Mouse (Mus musculus): ENCODE measurements around the gene Cdc42se2. TPM values are rescaled to one million over a fixed set of nuclear protein-coding genes. Genes with fewer than 3 reads are reported as not detected.

Cdc42se2 gene
- total and polyA plus RNA-seq, 3 experiments: 97.4 to 227 (median 99.1) TPM

DNA sequence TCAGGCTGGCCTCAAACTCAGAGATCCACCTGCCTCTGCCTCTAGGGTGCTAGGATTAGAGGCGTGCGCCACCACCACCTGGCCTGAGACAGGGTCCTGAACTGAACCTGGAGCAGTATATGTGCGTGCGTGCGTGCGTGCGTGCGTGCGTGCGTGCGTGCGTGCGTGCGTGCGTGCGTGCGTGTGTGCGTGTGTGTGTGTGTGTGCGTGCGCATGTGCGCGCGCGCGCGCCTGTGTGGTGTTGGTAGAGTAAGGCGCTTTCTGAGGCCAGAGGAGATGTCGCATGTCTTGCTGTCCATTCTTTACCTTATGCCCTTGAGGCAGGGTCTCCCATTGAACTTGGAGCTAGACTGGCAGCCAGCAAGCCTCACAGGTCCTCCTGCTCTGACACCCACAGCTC is 19.4 kb upstream of the Cdc42se2 start:
- Histone ChIP-seq H3K4me3 (replicated peaks in 1 of 3; ENCODE audit: low read depth in 2 of 3, low read length in 2 of 3, poor library complexity in 1 of 3) (no peak overlapping the region), H3K4me1 (ENCODE audit: control insufficient read depth in 1 of 2, insufficient read depth in 2 of 2) (peaks cover 16 to 38% of the 10 kb centered on the region in 2 experiments), H3K9ac (ENCODE audit: insufficient read depth, low read depth) (no peak overlapping the region), H3K9me3 (replicated peaks; ENCODE audit: low read length) (peaks cover 13% of the 10 kb centered on the region), H3K36me3 (replicated peaks in 1 of 2; ENCODE audit: control insufficient read depth in 1 of 2, insufficient read depth in 1 of 2, low read length in 1 of 2) (no peaks in the 10 kb centered on the region), H3K4me2 (ENCODE audit: insufficient read depth, low read depth, poor library complexity, severe bottlenecking) (no peak overlapping the region), H3K79me2 (replicated peaks; ENCODE audit: control insufficient read depth, extremely low read depth, insufficient read depth, poor library complexity, severe bottlenecking) (no peaks in the 10 kb centered on the region), H3K27ac (ENCODE audit: insufficient read depth, low read depth) (no peak overlapping the region), H3K27me3 (replicated peaks) (no peaks in the 10 kb centered on the region)
- TF ChIP-seq MEF2A (IDR thresholded peaks at IDR 0.05; ENCODE audit: borderline replicate concordance, low read depth, low read length): no peak
- TF ChIP-seq MAFK (IDR thresholded peaks at IDR 0.05; ENCODE audit: insufficient replicate concordance, low read length): no peak
- no peak for TF ChIP-seq NRF1 (IDR thresholded peaks at IDR 0.05; ENCODE audit: low read depth, low read length)
- no peak for TF ChIP-seq CHD1 (IDR thresholded peaks at IDR 0.05; ENCODE audit: low read depth, low read length)
- DNase-seq (ENCODE audit: extremely low read depth): no peak
- dilution Hi-C loops (cut with MboI; ENCODE audit: extremely low pct_ligation_motif_present, extremely low pct_unique_long_range_greater_than_20kb, low sequenced_read_pairs): no loop called here
- in situ Hi-C loops (cut with MboI; ENCODE audit: low pct_ligation_motif_present, low pct_unique_long_range_greater_than_20kb, low sequenced_read_pairs): no loop called here

DNA sequence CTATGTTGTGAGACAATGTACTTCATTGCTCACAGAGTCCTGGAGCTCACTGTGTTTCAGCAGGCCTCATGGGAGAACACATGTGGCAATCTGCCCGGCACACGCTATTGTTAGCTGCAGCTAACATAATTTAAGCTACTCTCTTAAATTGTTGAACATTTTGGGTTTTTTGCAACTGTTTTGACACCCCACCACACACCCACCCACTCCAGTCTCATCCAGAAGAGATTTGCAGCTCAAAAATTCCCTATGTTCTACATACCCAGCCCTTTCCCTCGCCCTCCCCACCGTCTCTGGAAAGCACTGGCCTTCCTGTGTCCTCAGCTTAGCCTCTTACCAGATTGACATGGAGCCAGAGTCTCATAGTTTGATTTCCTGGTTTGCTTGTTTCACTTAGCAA is 17.7 kb upstream of the Cdc42se2 start:
- DNase-seq (ENCODE audit: extremely low read depth): no peak
- peaks cover 13% of the 10 kb centered on the region for H3K9me3 ChIP-seq (replicated peaks; ENCODE audit: low read length)
- dilution Hi-C loops (cut with MboI; ENCODE audit: extremely low pct_ligation_motif_present, extremely low pct_unique_long_range_greater_than_20kb, low sequenced_read_pairs): no loop called here
- H3K9ac ChIP-seq (ENCODE audit: insufficient read depth, low read depth): no peak overlapping the region
- H3K27ac ChIP-seq (ENCODE audit: insufficient read depth, low read depth): no peak overlapping the region
- in situ Hi-C loops (cut with MboI; ENCODE audit: low pct_ligation_motif_present, low pct_unique_long_range_greater_than_20kb, low sequenced_read_pairs): no loop called here
- no peaks in the 10 kb centered on the region for H3K36me3 ChIP-seq (replicated peaks in 1 of 2; ENCODE audit: control insufficient read depth in 1 of 2, insufficient read depth in 1 of 2, low read length in 1 of 2)
- H3K27me3 ChIP-seq (replicated peaks): no peaks in the 10 kb centered on the region
- no peaks in the 10 kb centered on the region for H3K79me2 ChIP-seq (replicated peaks; ENCODE audit: control insufficient read depth, extremely low read depth, insufficient read depth, poor library complexity, severe bottlenecking)
- peaks cover 16 to 25% of the 10 kb centered on the region in 2 experiments for H3K4me1 ChIP-seq (ENCODE audit: control insufficient read depth in 1 of 2, insufficient read depth in 2 of 2)
- no peak for TF ChIP-seq CHD2 (IDR thresholded peaks at IDR 0.05; ENCODE audit: low read length)
- TF ChIP-seq NRF1 (IDR thresholded peaks at IDR 0.05; ENCODE audit: low read depth, low read length): no peak
- no peak for TF ChIP-seq PAX5 (IDR thresholded peaks at IDR 0.05; ENCODE audit: low read length)
- TF ChIP-seq NELFE (IDR thresholded peaks at IDR 0.05; ENCODE audit: low read depth, low read length): no peak
- TF ChIP-seq ELF1 (IDR thresholded peaks at IDR 0.05; ENCODE audit: low read depth, low read length): no peak
- no peak for TF ChIP-seq BHLHE40 (IDR thresholded peaks at IDR 0.05; ENCODE audit: low read depth, low read length)
- TF ChIP-seq MAZ (IDR thresholded peaks at IDR 0.05; ENCODE audit: low read depth, low read length): no peak
- TF ChIP-seq USF1 (IDR thresholded peaks at IDR 0.05; ENCODE audit: low read depth, low read length): no peak
- no peak for TF ChIP-seq SIN3A (IDR thresholded peaks at IDR 0.05; ENCODE audit: low read length)
- TF ChIP-seq USF2 (conservative IDR thresholded peaks at IDR 0.05; ENCODE audit: low read depth, low read length): no peak
- no peak for TF ChIP-seq HCFC1 (IDR thresholded peaks at IDR 0.05; ENCODE audit: low read depth, low read length)
- TF ChIP-seq TCF12 (IDR thresholded peaks at IDR 0.05; ENCODE audit: low read depth, low read length): no peak
- TF ChIP-seq RCOR1 (conservative IDR thresholded peaks at IDR 0.05; ENCODE audit: low read depth, low read length): no peak
- TF ChIP-seq ETS1 (conservative IDR thresholded peaks at IDR 0.05; ENCODE audit: low read depth, low read length): no peak
- no peak for TF ChIP-seq CHD1 (IDR thresholded peaks at IDR 0.05; ENCODE audit: low read depth, low read length)
- no peak for TF ChIP-seq POLR2AphosphoS2 (IDR thresholded peaks at IDR 0.05; ENCODE audit: low read depth, low read length)
- H3K4me2 ChIP-seq (ENCODE audit: insufficient read depth, low read depth, poor library complexity, severe bottlenecking): no peak overlapping the region
- H3K4me3 ChIP-seq (replicated peaks in 1 of 3; ENCODE audit: low read depth in 2 of 3, low read length in 2 of 3, poor library complexity in 1 of 3): no peak overlapping the region
